Mouse (Mus musculus): ENCODE data around the gene Dntt.

Gene Dntt

DNA sequence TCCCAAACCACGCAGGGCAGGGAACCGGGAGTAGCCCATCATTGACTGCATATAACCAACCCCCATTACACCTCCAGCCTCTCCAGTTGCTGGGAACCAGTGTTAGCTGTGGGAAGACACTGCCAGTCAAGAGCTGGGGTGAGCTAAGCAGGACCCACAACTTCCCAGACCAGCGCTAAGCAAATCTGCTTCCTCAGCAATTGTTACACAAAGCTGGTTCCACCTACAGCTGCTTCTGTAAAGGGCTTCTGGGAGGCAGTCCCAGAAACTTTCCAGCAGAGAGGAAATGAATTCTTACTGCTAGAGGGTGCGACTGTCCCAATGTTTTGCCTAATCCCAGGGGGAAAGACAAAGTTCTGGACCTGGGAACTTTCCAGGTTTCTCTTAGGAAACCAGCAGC lies 25.6 kb downstream of the Dntt start:
- no peak for DNase-seq (ENCODE audit: low spot score)

DNA sequence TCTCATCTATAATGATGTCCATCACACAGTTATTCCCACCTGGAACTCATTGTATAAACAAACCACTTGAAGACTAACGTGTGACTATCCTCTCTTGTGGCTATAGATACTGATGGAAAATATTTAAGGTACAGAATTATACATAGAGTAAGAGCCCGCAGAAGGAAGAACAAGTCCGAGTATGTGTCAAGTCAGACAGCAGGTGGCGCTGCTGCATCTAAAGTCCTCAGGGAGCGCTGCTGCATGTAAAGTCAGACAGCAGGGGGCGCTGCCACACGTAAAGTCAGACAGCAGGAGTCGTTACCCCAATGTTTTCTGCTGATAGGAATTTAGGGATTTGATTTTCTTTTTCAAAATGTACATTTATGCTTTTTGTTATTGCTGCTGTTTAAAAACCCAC lies 42.4 kb downstream of the Dntt start:
- peak; percentile 80 for DNase-seq (ENCODE audit: low spot score)

DNA sequence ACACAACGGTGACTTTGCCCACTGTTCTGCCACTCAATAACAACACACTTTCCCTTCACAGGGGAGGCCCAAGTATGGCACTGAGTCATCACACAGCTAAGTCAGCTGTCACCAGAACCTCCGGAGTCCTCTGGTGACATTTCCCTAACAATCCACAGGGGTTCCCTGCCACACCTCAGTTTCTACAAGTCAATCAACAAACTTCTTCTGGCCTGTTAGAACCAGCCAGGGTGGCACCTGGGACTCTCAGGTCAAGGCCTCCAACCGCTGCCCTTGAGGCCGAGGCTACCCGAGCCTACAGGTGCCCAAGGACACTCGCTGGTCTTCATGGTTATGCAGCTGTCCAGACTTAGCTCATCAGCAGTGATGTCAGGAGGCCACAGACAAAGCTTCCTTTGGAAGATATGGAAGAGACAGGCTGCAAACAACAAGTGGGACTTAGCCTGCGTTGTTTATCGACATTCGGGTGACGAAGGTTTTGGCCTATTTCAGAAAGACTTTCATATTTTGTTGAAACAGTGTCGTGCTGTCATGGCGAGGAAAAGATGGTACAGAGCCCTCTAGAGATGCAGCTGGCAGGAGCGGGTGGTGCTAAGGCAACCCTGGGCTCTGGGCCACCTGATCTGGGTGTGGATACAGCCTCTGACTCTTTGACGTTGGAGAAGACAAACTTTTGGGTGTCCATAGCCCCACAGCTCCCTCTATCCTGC lies 44.8 kb downstream of the Dntt start:
- DNase-seq (ENCODE audit: low spot score), result peak; percentile 48

DNA sequence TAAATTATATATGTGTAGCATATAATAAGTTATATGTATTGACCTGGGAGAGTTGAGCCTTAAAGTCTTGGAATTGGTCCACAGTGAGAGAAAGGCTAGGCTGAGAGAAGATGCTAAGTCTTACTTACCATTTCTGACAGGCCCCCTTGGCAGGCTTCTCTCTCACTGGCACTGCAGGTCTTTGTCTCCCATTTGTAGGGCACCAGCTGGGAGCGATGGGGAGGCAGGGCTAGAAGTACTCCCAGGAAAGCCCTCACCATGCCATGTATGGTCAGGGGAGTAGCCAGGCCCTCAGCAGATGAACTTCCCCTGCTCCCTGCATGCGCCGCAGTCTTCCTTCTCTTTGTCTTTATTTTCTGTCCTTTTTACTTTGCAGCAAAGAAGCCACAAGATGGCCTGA lies 47.8 kb downstream of the Dntt start, which contains the start of gene Opalin:
TSS of gene Opalin (minus strand) at position 208 of the 400 bp plus-strand sequence.
- DNase-seq (ENCODE audit: low spot score), result no peak

DNA sequence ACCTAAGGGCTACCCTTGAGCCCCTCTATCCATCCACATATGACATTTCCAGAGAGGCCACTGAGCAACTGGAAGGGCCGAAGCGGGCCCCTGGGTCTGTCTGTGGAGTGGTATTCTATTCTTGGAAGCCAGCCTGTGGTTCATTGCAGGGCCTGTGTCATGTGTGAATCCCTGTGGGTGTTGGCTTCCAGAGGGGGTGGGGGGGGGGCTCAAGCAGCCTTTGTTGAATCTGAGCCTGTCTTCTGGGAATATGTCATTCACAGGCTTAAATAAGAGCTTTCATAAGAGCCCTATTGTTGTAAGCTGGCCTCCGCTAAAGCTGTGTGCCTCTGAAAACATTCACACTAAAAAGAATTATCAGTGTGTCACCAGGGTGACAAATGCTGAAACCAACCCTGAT lies 52.5 kb downstream of the Dntt start:
- DNase-seq (ENCODE audit: low spot score), result no peak

DNA sequence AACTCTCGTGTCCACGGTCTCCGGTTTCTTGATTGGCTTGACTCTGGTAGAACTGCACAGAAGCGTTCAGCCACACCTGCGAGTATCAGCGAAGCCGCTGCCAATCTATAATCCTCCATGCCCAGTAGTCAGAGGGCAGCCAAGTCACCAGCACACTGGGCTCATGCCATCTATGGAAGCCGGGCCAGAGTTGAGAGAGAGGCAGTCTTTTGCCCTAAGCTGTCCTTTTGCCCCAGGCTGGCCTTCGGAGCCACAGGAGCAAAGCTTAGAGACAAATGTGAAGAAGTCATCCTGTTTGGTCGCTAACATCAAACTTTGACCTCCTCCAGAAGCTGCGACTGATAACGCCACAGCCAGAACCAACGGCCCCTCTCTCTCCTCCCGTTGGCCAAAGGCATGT lies 54.6 kb downstream of the Dntt start:
- no peak for DNase-seq (ENCODE audit: low spot score)

DNA sequence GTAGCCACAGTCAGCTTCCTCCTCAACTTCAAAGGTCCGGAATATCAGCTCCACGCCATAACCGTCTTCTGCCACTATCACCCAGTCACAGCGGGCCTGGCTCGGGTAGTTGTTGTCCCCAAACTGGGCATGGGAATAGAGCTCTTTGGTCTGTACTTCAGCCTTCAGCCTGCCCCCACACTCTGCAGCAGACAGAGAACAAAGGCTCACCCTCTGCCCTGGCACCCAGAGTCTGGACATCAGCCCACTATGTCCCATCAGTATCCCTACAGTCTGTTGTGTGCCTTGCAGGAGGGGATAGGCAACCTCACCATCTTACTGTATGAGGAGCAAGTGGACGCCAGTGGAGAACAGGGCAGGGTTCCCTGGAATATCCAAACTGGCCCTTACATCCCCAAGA lies 57.2 kb downstream of the Dntt start:
- DNase-seq (ENCODE audit: low spot score), result no peak

DNA sequence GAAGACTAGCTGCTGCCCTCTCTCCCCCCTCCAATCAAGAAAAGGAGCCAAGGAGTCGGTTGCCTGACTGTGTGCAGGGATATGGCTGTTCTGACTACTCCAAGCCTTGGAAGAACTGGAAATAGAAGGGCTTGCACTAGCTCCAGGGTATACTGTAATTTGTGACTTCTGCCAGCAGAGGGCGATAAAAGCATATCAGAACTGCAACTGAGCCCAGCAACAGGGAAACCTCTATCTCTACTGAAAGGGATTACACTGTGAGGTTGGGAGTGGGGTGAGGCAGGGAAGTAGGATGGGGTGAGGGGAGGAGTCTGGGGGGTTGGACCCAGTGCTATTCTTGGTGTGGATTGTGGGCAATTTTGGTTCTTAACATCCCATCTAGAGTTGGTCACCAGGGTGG lies 57.6 kb downstream of the Dntt start:
- peak; percentile 81 for DNase-seq (ENCODE audit: low spot score)

DNA sequence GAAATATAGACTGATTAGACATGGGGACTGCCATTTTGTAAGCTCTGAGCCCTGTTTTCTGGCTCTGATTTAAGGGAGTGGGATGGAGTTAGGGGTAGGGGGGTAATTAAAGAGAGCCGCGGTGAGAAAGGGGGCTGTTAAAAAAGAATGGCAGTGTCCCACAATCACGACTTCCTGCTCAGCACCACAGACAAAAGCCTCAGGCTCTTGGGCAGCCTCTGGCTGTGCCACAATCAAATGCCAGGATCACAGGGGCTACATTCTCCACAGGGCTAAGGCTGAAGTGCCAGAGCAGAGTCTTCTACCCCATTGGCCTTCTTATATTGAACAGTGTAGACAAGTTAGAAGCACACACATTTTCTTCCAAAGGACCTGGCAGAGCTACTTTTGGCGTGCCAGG lies 58.8 kb downstream of the Dntt start:
- DNase-seq (ENCODE audit: low spot score), result no peak

DNA sequence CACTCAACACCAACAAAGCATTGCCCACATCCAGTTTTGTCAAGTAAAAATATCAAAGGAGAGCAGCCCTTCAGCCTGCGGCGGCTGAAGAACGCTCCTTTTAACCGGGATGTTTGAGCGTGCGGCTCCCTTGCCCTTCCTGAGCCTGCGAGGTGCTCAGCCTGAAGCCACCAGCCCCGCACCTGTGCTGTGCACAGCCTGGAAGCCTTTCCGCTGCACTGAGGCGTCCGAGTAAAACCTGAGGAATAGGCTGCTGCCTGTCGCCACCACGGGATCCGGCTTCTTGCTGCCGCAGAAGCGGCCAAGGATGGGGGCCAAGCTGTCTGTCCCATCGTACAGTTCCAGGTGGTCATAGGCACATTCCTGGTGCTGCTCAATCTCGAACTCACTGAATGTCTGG lies 59.4 kb downstream of the Dntt start:
- no peak for DNase-seq (ENCODE audit: low spot score)

DNA sequence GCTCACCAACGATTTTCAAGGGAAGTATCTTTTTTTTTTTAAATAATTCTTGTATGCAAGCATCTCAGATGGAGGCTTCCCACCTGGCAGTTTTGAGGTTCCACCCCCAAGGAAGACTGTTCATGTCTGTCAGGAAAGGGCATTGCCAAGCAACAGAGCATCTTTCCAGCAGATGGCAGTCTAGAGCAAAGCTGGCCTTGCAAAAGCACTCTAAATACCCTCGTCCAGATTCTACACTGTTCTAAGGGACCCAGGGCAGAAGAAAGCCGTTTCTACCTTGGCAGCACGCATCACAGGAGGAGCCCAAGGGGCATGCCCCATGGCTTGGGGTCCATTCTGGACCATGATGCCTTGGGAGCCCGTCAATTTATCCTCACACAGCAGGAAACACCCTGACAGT lies 60.8 kb downstream of the Dntt start:
- DNase-seq (ENCODE audit: low spot score), result peak; percentile 53

DNA sequence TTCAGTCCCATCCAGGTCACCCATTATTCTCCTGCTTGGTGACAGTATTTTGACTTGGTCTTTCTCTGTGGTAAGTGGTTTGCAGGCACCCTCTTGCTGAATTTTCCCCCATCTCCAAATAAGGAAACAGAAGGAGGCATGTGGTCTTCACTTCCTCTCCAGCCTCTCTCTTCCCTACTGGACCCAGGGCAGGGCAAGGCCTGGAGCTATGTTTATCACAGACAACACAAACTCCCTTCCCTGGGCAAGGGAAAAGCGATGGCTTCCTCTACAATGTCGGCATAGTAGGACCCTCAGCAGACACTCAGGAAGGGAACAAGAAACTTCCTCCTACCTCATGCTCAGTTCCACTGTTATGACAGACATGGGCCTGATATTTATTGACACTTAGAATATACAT lies 62.8 kb downstream of the Dntt start:
- no peak for DNase-seq (ENCODE audit: low spot score)

DNA sequence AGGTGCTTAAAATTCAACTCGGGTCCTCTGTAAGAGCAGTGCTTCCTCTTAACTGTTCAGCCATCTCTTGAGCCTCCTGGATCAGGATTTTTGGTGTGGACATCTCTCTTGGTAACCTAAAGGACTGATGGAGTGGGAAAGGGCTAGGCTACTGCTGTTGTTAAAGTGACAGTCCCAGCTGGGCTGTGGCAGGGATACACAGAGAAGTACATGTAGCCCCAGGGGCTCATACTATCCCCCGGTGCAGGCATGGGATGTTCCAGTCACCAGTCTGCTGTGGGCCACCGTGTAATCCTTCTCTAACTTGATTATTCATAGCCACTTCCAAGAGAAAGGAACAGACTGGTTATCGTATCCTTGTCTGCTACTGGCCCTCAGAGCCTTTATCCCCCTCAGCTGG lies 68.0 kb downstream of the Dntt start:
- no peak for DNase-seq (ENCODE audit: low spot score)

DNA sequence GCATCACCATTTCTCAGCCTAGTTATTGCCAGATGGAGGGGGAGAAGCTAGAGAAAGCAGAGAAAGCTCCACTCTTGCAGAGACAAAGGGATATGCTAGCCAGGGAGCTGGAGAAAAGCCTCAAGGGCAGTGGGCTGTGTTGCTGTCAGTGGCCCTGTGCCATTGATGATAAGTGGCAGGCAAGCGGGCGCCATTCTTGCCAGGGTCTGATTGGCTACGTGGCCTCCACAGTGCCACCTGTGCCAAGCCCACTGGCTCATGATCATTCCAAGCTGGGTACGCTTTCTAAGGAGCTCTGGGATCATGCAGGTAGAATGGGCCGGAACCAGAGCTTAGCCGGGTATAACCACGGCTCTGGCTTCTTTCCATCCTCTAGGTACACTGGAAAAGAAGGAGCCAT lies 71.8 kb downstream of the Dntt start:
- no peak for DNase-seq (ENCODE audit: low spot score)

DNA sequence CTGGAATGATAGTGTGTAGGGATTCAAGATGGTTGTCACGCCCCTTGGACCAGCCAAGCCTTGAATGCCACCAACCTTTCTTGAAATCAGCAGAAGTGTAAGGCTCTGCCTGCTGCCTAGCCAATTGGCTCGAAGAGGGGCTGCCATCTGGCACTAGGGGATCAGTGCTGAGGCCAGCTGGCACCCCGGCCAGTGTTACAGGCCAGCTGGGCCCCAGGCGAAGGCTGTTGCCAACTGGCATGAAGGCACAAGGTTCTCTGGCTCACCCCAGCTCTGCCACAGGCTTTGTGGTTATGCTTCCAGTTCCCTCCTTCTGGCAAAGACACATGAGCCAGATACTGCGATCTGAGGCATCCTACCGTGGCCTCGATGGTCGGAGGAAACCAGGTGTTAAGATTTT lies 72.3 kb downstream of the Dntt start:
- DNase-seq (ENCODE audit: low spot score), result peak; percentile 75

DNA sequence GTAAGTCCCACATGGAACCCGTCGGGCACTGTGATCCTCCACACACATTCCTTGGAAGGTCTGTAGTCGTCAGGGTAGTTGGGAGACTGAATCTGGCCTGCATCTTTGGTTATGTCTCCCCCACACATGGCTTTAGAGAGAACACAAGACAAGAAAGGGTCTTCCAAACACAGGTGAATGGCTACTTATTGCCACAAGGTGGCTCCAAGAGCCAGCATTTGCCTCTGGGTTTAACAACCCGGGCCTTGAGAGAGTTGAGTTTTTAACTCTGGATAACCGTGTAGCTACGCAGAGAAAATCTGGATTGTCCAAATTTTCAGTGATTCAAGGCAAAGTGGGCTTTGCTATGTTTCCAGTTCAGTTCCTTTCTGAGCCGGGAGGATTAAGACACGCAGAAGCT lies 75.8 kb downstream of the Dntt start:
- DNase-seq (ENCODE audit: low spot score), result no peak

DNA sequence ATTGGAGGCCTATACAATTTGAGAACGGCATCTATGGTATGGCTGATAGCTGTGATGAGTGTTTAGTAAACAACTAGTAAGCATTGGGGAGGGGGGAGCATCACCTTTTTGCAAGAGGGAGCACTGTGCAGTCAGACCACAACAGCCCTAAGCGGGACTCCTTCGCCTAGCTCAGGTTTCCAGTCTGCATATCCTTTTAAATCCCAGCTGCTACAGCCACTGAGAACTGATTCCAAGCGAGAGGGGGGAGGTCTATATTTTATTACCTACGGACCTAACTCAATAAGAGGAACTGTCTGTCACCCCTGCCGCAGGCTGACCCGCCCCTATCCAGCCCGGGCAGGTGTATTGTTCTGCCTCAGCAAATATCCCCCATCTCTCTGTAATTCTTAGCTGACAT lies 78.5 kb downstream of the Dntt start:
- DNase-seq (ENCODE audit: low spot score), result no peak

DNA sequence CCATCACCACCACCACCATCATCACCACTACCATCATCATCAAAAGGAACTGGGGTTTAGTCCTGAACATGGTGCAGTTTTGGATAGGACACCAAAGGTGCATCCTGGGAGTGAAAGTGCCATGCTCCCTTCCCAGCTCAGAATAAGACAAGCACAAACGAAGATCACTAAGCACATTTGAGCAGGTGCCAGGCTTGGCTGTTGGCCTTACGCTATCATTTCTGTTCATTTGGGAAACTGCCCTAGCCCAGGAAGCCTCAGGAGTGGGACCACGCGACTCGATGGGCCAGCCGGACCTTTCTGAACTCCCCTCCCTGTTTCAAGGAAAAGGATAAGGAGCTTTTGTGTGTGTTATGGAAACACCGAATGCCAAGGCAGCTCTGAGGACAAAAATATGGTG lies 79.6 kb downstream of the Dntt start:
- DNase-seq (ENCODE audit: low spot score), result no peak

Measured in left cerebral cortex, adult 11 months (tissue).